Mouse (Mus musculus) forelimb bud, embryonic 11.5 days (tissue): ENCODE results near the gene Aif1l.

Source experiments
- DNase-seq: peaks from one replicate; pipeline ENCODE4 v3.0.0-alpha.2; 2012; ENCODE audit warnings: low read depth, low spot score

The Aif1l gene

GRCm38 (mm10) chr2:31952236-31952635 lies 2.3 kb downstream of the Aif1l start:
- DNase-seq = no peak

DNA sequence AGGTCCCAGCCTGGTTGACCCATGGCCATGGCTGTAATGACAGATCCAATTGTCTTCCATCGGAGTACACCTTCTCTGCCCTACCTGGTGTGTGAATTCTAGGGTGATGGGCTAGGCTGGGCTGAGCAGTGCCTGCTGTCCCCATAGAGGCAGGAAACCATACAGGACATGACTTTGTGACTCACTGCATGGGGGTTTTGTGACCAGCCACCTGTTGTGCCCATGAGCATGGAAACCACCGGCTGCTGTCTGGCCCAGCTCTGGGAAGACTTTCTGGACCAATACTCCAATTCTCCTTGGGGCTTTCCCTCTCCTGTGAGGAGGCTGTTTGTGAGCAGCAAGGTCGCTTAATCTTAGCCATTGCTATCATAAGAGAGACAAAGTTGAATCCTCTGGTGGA lies 2.8 kb downstream of the Aif1l start:
- DNase-seq = no peak

DNA sequence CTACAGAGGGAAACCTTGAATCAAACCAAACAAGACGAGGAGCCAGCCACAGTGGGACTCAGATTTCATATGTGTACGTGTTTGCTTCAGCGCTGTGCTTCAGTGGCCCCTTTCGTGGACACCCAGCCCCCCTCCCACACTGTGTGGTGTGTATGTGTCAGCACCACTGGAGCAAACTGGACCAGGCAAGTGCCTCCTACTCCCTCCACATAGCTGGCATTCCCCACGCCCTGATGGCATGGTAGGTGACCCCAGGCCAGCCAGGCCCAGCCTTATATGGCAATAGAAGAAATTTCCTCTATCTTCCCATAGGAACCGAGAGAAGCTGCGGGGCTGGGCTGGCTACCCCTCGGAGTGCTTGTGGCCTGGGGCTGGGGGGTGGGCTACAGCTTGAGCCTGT lies 3.7 kb downstream of the Aif1l start:
- DNase-seq = no peak

DNA sequence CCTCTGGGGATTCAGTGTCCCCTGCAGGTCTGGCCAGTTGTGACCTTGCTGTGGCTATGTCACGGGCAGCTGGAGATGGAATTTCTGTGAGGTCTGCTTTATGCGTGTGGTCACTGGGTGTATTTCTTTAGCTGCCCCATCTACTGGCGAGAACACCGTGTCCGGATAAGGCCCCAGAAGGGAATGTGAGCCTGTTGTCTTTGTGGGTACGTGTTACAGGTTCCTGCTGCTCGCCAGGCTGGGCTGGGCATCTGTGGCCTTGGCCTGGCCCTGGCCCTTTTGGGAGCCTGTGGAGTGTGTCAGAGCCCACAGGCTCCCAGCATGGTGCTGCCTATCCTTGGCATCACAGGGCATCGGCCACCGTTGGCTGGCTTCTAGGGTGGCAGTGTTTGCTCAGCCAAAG lies 4.8 kb downstream of the Aif1l start:
- DNase-seq = no peak

DNA sequence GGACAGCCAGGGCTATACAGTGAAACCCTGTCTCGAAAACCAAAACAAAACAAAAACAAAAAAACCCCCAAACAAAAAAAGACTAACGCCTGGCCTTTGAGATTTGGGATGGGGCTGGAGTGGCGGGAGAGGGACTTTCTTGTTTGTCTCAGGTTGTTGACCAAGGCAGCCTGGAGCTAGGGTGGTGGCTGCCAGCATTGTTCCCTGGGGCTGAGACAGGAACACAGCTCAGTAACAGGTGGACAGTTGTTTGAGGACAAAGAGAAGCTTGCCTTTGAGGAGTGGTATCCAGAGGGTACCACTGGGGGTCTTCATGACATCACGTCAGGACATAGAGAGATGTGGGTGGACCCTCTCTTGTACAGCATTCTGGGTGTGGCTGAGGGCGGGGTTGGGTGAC lies 5.7 kb downstream of the Aif1l start:
- DNase-seq = no peak

- DNase-seq = no peak
Observed at GRCm38 (mm10) chr2:31957211-31957610, 7.3 kb downstream of the Aif1l start.

GRCm38 (mm10) chr2:31960986-31961385 lies 11.0 kb downstream of the Aif1l start:
- DNase-seq = no peak

DNA sequence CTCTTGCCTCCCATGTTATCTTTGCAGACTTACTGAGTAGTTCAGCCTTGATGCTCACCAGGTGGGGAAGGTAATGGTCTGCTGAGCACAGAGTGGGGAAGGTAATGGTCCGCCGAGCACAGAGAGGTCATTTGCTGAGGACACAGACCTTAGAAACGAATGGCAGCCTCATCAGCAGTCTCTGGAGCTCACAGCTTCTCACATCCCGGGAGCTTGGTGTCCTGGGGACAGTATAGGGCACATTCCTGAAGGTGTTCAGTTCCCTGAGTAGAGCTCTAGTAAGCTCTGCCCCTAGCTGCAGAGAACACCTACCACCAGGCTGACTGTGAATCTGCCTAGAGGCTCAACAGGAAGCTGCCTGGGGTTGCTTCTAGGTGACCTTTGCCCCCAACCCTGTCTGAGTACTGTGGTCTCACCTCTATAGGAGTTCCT lies 11.9 kb downstream of the Aif1l start:
- no peak for DNase-seq

- no peak for DNase-seq
Observed at GRCm38 (mm10) chr2:31962501-31963224, 12.7 kb downstream of the Aif1l start.

- DNase-seq = no peak
Observed at GRCm38 (mm10) chr2:31963491-31963890, 13.6 kb downstream of the Aif1l start.

- DNase-seq = no peak
Observed at GRCm38 (mm10) chr2:31964191-31964590, 14.3 kb downstream of the Aif1l start.

GRCm38 (mm10) chr2:31965110-31965509 lies 15.2 kb downstream of the Aif1l start:
- DNase-seq = no peak

GRCm38 (mm10) chr2:31966801-31967200 lies 16.9 kb downstream of the Aif1l start:
- no peak for DNase-seq

DNA sequence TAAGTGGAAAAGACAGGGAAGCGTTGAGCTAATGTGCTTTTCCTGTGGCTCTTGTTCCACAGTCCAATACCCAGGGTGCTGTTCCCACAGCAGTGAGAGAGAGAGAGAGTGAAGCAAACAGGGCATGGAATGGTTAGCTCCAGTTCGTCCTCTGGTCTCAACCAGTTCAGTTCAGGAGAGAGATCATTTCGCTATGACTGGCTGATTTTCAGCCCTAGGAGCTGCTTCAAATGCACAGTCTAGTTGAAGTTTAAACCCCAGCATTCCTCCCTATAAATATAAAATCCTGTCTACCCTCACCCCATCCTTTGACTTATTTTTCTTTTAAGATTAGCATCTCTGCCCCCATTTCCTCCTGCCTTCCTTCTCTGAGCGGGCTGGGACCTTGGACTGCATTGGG lies 22.6 kb downstream of the Aif1l start:
- DNase-seq = no peak

DNA sequence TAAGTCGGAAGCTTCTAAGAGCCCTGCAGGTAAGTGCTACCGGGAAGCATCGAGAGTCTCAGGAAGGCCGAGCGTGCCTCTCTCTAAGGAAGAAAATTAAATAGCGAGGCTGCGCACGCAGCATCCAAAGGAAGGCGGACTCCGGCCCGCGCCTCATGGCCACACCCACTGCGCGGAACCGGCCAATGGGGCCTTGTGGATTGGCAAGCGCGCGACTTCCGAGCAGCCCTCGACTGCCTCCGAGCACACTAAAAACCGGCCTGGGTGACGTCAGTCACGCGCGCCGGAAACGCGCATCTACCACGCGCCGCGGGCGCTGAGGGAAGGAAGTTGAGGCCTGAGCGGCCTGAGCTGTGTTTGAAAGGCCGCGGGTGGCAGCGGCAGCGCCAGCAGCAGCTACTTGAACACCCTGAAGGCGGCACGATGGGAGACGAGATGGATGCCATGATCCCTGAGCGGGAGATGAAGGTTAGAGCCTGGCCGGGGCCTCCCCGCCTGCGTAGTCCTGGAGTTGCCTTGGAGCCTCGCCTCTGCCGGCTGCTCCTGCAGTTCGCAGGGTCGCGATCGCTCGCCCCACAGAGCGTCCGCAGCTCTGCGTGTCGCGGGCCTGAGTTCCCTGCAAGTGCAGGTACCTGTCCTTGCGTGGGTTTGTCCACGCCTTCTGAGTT lies 24.3 kb downstream of the Aif1l start, which contains the start of gene Nup214:
Gene Nup214, plus strand, starts transcription at position 296 of the 668 bp plus-strand sequence.
- peak; percentile 100 for DNase-seq

GRCm38 (mm10) chr2:31974809-31975371 lies 25.0 kb downstream of the Aif1l start:
- DNase-seq = no peak

DNA sequence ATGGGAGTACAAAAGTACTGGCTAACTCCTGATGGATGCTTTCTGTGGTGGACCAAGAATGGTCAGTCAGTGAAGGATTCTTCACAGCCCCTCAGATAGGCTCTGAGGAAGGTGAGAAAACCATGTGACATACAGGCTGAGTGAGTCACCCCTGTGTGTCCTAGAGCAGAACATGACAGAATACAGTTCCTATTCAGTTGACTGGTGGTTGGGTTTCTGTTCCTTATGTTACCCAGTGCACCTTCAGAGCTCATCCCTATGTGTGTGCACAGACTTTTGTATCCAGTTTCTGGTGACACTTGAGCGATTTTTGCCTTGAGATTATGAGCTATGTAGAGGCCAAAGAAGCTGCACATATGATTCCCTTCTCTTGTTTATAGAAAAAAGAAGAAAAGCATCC lies 37.8 kb downstream of the Aif1l start:
- no peak for DNase-seq

DNA sequence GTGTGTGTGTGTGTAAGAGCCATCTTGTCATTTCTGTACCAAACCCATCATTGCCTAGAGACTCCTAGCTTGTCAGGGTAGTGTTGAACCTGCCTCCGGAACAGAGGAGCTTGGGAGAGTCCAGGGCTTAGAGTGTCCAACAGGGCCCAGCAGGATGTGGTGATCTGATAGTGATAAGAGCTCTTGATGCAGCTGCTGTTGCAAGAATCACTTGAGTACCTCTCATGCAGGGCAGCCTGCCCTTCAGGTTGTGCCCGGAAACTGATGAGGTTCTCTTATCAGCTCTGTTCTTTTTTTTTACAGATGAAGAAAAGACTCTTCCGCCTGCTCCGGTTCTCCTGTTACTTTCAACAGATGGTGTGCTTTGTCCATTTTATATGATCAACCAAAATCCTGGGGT lies 41.0 kb downstream of the Aif1l start:
- no peak for DNase-seq

DNA sequence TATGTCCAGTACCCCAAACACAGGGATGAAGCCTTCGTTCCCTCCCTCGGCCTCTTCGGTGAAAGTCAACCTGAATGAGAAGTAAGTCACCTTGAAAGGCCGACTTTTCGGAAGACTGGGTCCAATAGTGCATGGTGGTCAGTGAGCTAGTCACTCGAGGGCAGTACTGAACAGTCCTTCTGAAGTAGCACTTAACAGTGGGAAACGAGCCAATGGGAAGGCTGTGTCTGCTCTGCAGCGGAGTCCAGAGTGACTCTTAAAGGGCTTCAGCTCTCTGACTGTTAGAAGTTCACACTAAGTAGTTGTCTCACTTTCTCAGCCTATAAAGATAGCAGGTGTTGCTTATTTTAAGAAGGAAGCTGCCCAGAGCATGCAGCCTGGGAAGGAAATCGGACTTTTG lies 45.0 kb downstream of the Aif1l start:
- no peak for DNase-seq

DNA sequence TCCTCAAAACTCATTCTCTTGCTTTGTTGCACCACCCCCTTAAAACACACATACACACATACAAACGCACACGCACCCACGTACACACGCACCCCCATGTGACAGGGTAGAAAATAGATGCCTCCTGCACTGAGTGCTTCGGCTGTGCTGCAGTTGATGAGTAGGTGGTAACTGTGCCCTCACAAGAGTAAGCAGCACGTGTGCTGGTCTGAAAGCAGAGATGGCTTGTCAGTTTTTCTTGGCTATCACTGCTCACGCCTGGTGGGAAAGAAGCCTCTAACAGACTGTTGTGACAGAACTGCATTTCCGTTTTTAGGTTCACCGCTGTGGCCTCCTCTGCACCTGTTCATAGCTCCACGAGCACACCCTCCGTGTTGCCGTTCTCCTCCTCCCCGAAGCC lies 46.1 kb downstream of the Aif1l start:
- DNase-seq = no peak

GRCm38 (mm10) chr2:31997539-31997938 lies 47.6 kb downstream of the Aif1l start:
- DNase-seq = no peak

- no peak for DNase-seq
Observed at GRCm38 (mm10) chr2:31998443-31998842, 48.5 kb downstream of the Aif1l start.

- no peak for DNase-seq
Observed at GRCm38 (mm10) chr2:32008311-32008710, 58.4 kb downstream of the Aif1l start.
